Mouse (Mus musculus) lung, postnatal 25 days (tissue): ENCODE results near the gene Fam173b.
"Not testable (repeated sequence)": the region's sequence is repeated elsewhere in the genome, so short reads cannot be mapped to it uniquely, and the experiment has no call there.

Experiments
- DNase-seq: peaks from one replicate; pipeline ENCODE4 v3.0.0; 2022; ENCODE audit warnings: low spot score

The Fam173b gene

GRCm38 (mm10) chr15:31601646-31602374 lies at the start of gene Fam173b, which contains the start of gene Cct5:
Gene Fam173b, plus strand, starts transcription at chr15:31601852.
Gene Cct5, minus strand, starts transcription at chr15:31601804.
- peak; percentile 98 for DNase-seq

- no peak for DNase-seq
These were observed 46.8 kb upstream of the Fam173b start for GRCm38 (mm10) chr15:31554855-31555254.

- DNase-seq, result no peak
These were observed 40.3 kb upstream of the Fam173b start for GRCm38 (mm10) chr15:31561390-31561789.

GRCm38 (mm10) chr15:31561976-31562375 lies 39.7 kb upstream of the Fam173b start:
- DNase-seq, result no peak

GRCm38 (mm10) chr15:31562847-31563246 lies 38.8 kb upstream of the Fam173b start:
- DNase-seq, result no peak

- no peak for DNase-seq
These were observed 37.8 kb upstream of the Fam173b start for GRCm38 (mm10) chr15:31563577-31564546.

GRCm38 (mm10) chr15:31565184-31565583 lies 36.5 kb upstream of the Fam173b start, which contains the start of gene Cmbl:
Gene Cmbl, plus strand, starts transcription at chr15:31565389.
- no peak for DNase-seq

GRCm38 (mm10) chr15:31565786-31566185 lies 35.9 kb upstream of the Fam173b start:
- no peak for DNase-seq

GRCm38 (mm10) chr15:31567431-31567830 lies 34.2 kb upstream of the Fam173b start:
- DNase-seq, result no peak

- DNase-seq, result peak; percentile 51
These were observed 33.1 kb upstream of the Fam173b start for GRCm38 (mm10) chr15:31568581-31568996.

- no peak for DNase-seq
These were observed 32.2 kb upstream of the Fam173b start for GRCm38 (mm10) chr15:31569325-31570022.

- DNase-seq, result no peak
These were observed 30.7 kb upstream of the Fam173b start for GRCm38 (mm10) chr15:31570959-31571358.

GRCm38 (mm10) chr15:31571906-31572722 lies 29.5 kb upstream of the Fam173b start:
- no peak for DNase-seq

GRCm38 (mm10) chr15:31573287-31573686 lies 28.4 kb upstream of the Fam173b start:
- DNase-seq, result no peak

GRCm38 (mm10) chr15:31573692-31574091 lies 28.0 kb upstream of the Fam173b start:
- no peak for DNase-seq

- no peak for DNase-seq
These were observed 25.6 kb upstream of the Fam173b start for GRCm38 (mm10) chr15:31576076-31576475.

GRCm38 (mm10) chr15:31581086-31581485 lies 20.6 kb upstream of the Fam173b start:
- not testable (repeated sequence) for DNase-seq

GRCm38 (mm10) chr15:31583304-31584085 lies 18.2 kb upstream of the Fam173b start:
- DNase-seq, result no peak

- DNase-seq, result no peak
These were observed 16.4 kb upstream of the Fam173b start for GRCm38 (mm10) chr15:31585238-31585637.

GRCm38 (mm10) chr15:31586088-31586487 lies 15.6 kb upstream of the Fam173b start:
- DNase-seq, result no peak
